Mouse (Mus musculus): Measurements from ENCODE around the gene Tspyl1.
"Not testable (repeated sequence)": the region's sequence is repeated elsewhere in the genome, so short reads cannot be mapped to it uniquely, and the experiment has no call there.

Gene Tspyl1

DNA sequence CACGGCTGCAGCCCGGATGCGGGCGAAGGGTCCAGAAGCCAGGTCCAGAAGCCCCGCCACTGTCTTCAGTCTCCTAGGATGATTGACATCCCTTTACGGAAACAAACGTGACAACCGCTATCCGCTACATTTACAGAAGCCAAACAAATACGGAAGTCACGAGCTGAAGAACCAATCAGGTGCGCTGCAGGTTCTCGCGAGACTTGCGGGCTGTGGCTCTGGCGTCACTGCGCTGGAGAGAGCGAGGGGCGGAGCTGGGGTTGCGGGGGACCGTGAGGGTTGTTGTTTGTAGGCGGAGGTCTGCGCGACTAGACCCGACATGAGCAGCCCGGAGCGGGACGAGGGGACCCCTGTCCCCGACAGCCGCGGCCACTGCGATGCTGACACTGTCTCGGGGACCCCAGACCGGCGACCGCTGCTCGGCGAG, at the start of gene Tspyl1:
Tspyl1 (plus strand) TSS at position 229 of the 427 bp plus-strand sequence.
- peak; percentile 97 for DNase-seq (ENCODE audit: low read depth, low spot score)

DNA sequence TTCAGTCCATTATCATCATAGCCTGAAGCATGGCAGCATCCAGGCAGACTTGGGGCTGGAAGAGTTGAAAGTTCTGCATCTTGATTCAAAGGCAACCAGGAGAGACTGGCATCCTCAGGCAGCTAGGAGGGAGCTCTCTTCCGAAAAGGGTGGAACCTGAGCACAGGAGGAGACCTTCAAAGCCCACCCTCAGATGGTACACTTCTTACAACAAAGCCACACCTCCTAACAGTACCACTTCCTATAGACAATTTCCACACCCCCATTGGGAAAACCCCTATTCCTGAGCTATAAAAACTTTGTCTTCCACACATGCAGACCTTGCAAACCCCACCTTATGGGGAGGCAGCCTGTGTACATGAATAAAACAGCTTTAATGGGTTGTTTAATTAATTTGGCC, 48.6 kb upstream of the Tspyl1 start:
- DNase-seq (ENCODE audit: low read depth, low spot score), result no peak

DNA sequence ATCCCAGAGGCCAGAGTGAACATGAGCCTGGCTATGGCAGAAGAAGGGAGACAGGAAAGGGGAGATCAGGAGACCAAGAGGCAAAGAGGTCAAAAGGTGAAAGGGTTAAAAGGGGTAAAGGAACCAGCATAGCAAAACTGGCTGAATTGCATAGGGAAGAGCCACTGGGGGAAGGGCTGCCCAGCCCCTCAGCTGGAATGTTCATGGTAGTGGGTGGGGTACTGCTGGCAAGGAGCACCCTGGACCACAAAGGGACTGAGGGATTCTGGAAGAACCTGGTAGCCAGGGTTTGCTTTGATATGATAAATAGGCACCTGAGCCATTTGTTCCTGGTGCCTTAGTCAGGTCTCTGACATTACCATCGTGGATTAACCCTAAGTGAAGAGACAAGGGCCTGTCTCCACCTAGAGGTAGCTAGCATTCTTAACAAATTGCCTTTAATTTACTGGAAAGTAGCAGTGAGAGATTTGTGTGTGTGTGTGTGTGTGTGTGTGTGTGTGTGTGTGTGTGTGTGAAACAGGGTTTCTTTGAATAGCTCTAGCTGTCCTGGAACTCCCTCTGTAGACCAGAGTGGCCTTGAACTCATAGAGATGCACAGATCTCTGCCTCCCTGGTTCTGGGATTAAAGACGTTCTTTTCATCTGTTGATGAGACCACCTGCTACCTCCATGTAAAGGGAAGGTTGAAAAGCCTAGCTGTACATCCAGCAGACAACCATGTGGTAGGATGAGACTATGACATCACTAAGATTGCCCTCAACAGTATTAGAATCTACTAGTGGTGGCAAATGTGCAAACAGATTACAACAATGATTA, 47.9 kb upstream of the Tspyl1 start:
- DNase-seq (ENCODE audit: low read depth, low spot score), result no peak

DNA sequence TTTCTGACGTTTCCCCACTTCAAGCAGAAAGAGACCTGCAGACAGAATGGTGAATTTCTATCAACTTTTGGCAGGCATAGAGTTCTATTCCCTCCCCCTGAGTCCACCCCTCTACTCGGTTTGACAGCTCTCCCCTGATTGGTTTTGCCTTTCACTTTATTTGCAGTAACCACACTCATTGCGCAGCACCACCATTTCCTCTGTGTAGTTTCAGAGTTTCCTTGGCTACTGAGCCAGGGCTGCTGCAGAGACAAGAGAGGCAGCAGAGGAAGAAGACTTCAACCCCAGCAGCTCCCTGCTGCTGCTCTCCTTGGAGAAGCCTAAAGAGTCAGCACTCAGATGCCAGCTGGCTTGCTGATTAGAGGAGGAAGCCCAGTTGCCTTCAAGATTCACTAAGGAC, 46.6 kb upstream of the Tspyl1 start:
- DNase-seq (ENCODE audit: low read depth, low spot score), result no peak

DNA sequence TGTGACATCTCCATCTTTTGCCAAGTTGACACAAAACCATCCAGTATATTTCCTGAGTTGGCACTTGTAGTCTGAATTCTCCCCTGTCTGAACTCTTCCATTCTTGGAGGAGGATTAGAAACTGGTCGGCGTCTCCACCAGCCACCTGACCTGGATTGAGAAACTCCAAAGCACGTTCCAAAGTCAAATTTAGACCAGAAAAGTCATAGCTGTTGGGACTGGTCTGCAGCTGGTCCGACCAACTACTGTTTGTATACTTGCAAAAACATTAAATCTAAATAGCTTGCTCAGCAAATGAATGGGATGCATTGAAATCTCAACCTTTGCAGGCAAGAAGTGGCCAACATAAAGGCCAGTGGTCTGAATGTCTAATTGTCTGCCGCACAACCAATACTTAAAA, 45.4 kb upstream of the Tspyl1 start:
- no peak for DNase-seq (ENCODE audit: low read depth, low spot score)

DNA sequence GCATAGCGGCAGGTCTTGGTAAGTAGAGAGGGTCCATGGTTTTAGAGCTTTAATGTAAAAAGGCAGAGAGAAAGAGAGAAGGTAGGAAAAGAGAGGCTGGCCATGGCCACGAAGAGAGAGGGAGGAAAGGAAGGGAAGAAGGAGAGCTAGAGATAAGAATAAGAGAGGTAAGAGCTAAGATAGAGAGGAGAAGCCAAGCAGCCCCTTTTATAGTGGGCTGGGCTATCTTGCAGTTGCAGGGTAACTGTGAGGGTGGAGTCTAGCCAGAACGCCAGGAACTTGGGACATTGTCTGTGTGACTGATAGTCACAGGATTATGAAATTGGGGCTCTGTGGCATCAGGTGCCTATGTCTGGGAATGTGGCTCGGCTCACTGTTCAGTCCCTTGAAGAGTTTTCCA, 43.5 kb upstream of the Tspyl1 start:
- no peak for DNase-seq (ENCODE audit: low read depth, low spot score)

DNA sequence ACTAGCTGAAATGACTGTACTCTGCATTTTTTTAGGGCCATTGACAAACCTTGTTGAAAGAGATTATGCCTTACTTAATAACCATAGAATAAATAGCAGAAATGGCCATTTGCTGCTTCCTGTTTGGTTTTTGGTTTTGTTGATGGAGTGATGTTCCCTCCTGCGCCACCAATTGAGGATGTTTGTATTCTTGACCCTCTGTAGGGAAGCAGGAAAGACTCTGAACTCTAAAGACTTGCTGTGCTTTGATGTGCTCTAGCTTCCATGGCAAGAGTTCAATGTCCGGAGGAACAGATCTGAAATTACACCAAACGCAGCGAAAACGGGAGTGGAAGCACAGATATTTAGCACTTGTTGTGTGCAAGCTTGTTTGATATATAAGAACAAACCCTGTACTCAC, 37.2 kb upstream of the Tspyl1 start:
- DNase-seq (ENCODE audit: low read depth, low spot score), result no peak

DNA sequence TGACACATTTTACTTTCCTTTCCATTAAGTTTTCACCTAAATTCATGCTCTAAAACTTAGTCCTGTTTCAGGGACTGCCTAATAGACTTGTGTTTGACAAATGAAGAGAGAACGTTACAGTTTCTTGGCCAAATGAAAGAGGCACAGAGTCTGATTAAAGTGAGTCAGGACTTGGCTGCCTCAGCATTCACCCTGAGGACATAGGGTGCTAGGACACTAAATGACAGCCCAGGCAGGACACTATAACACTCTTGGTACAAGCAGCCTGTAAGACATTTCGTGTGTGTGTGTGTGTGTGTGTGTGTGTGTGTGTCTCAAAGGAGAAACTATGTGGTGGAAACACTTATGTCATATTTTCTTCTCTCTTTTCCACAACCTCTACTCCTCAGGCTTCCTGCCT, 35.9 kb upstream of the Tspyl1 start:
- no peak for DNase-seq (ENCODE audit: low read depth, low spot score)

DNA sequence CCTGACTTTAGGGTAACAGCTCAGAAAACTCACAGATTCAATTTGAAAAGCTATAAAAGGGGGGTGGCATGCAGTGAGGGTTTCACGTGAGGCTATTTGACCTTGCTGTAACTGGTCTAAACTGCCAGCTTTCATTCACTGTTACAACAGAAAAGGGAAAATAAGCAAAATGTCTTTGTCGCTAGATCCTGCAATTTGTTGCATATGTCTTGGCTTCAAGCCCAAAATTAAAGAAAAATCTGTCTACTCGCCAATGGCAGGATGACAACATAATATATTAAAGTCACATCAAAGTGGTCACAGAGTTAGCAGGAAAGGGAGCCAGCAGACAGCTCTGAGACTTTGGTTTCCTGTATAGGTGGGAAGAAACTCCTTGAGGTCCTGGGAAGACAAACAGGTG, 34.2 kb upstream of the Tspyl1 start:
- DNase-seq (ENCODE audit: low read depth, low spot score), result no peak

DNA sequence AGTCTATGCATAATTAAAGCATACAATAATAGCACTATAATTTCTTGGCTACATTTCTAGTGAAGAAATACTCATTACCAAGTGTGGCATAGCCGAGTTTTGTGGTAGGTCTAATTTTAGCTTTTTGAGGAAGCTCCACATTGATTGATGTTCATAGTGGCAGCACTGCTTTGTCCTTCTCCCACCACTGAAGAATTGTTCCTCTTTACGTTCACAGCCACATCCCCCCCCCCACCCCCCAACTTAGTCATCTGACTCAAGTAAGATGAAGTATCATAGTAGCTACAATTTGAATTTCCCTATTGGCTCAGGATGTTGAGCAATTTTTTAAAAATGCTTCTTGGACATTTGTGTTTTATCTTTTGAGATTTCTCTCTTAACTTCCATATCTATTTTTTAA, 32.4 kb upstream of the Tspyl1 start:
- DNase-seq (ENCODE audit: low read depth, low spot score), result no peak

DNA sequence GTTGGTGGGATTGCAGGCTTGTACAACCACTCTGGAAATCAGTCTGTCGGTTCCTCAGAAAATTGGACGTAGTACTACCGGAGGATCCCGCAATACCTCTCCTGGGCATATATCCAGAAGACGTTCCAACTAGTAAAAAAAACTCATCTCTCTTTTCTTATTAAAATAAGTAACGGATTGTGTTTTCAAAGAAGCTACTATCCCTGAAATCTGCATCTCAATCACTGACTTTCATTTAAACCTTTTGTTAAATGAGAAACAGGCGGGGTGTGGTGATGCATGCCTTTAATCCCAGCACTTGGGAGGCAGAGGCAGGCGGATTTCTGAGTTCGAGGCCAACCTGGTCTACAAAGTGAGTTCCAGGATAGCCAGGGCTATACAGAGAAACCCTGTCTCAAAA, 29.2 kb upstream of the Tspyl1 start:
- not testable (repeated sequence) for DNase-seq (ENCODE audit: low read depth, low spot score)

DNA sequence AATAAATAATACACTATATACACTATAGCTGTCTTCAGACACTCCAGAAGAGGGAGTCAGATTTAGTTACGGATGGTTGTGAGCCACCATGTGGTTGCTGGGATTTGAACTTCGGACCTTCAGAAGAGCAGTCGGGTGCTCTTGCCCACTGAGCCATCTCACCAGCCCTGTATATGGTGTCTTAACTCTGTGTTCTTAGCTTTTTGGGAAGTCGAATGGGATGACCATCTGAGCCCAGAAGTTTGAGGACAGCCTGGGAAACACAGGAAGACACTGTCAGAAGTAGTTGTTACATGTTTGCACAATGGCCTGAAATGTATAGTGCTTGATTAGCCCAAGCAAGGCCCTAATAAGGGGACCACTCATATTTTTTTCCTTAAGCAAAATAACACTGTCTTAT, 16.9 kb upstream of the Tspyl1 start:
- no peak for DNase-seq (ENCODE audit: low read depth, low spot score)

DNA sequence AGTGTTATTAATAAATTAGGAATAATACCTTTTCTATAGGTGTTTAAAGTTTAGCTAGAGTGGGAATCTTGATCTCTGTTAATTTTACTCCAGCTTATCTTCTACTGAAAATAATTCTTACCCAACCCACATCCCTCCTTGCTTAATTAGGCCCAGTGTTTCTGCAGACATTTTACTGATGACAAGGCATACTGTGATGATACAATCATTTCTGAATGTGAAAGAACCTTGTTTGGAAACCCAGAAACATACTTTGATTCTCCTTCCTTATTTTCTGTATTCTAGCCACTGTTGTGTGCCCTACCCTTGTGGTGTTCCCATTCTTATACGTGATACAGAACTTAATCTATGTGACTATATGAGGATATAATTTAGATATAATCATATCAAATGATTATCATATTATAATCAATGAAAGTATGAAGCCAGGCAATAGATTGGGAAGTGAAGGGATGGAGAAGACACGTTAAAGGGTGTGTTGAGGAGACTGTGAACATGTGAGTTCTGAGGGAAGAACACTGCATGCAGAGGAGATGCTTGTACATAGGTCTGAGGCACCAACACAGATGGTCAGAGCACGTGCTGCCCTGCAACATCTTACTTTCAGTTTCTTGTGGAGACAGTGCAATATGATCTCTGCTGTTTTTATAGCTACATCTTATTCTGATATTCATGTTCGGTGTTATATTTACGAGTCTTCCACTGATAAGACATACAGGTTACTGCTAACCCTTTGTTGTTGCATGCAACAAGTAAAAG, 14.5 kb upstream of the Tspyl1 start:
- no peak for DNase-seq (ENCODE audit: low read depth, low spot score)

DNA sequence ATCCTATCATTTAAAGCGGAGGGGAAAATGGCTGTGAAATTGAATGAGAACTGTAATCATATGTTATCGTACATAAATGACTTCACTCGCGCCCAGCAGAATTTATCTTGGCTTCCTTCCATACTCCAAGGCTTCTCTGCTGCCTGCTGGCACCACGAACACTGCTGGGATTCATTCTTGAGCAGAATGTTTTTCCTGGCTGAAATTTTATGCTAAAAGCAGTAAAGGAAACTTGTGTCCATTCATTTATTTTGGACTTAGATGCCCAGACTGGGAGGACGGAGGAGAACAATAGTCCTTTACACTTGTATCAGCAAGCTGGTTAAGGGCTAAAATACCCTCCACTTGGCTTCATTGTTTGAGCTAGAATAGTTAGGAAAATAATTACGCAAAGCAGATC, 10.3 kb upstream of the Tspyl1 start:
- no peak for DNase-seq (ENCODE audit: low read depth, low spot score)

DNA sequence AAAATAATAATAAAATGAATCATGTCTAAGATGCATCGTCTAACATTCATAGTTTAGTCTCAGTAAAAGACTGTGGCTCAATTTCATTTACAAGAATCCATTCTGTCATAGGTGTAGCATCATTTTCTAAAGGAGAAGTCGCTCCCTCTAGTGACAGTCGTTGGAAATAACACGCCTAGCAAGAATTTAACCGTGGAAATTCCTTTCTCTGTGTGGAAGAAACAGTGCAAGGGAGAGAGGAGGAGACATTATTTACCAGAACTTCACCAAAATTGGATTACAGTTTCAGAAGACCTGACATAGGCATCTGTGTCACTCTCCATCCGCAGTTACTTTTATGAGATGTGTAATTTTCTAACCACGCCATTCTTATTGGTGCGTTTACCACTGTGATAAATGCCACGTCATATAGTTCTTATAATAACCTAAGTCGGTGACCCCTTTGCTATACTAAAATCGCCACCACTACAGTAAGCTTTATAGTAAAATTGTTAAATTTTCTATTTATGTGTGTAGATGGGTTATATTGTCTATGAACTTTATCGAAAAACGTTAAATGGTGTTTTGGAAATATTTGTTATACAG, 1.3 kb upstream of the Tspyl1 start:
- DNase-seq (ENCODE audit: low read depth, low spot score), result peak; percentile 74

DNA sequence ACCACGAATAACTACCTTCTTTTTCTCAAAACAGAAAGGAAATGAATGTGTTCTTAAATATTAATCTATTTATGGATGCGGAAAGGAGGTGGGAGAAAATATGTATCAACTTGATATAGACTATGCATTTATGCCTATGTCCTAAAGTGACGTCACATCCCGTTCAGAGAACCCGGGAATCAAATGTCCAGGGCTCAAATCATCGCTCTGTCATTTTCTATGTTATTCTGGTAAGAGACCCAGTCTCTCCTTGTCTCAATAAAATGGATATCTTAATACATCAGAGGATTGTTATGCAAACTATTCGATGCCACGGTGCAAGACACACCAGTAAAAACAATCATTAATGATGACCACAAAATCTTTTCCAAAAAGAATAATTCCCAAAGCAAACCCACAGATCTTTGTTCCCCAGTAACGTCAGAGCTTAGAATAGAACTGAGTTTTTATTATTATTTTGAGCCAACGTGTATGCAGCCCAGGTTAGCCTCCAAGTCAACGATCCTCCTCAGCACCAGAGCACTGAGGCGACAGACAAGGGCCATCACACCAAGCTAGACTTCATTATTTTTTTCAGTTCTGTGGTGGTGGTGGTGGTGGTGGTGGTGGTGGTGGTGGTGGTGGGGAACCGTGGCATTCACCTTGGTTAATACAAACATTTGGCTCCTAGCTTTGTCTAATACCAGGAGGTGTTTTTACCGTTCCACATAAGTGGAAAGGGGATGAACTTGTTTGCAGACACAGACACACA, 604 bp upstream of the Tspyl1 start:
- no peak for DNase-seq (ENCODE audit: low read depth, low spot score)

DNA sequence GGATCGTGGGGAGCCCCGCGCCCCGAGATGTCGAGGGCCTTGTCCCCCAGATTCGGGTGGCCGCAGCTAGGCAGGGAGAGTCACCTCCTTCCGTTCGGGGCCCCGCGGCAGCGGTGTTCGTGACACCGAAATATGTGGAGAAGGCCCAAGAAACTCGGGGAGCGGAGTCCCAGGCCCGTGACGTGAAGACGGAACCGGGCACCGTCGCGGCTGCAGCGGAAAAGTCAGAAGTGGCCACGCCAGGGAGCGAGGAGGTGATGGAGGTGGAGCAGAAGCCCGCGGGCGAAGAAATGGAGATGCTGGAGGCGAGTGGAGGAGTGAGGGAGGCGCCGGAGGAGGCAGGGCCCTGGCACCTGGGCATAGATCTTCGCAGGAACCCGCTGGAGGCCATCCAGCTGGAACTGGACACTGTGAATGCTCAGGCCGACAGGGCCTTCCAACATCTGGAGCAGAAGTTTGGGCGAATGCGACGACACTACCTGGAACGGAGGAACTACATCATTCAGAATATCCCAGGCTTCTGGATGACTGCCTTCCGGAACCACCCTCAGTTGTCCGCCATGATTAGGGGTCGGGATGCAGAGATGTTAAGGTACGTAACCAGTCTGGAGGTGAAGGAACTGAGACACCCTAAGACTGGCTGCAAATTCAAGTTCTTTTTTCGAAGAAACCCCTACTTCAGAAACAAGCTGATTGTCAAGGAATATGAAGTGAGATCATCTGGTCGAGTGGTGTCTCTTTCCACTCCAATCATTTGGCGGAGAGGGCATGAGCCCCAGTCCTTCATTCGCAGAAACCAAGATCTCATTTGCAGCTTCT, 639 bp downstream of the Tspyl1 start:
- no peak for DNase-seq (ENCODE audit: low read depth, low spot score)

DNA sequence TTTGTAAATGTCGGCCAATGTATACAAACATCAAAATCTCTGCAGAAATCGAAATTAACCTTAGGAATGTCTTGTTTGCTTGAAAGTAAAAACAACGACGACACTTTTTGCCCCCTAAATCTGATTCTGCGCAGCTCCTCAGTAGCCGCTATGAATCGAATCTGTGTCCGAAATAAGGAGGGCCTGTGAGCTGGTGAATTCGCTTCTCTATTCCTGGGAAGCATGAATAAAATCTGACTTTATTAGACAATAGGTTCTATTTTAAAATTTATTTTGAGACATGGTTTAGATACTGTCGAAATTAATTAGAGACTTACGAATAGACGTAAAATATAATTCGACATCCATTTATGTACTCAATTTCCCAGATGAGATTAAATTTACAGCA, 14.9 kb downstream of the Tspyl1 start:
- no peak for DNase-seq (ENCODE audit: low read depth, low spot score)

DNA sequence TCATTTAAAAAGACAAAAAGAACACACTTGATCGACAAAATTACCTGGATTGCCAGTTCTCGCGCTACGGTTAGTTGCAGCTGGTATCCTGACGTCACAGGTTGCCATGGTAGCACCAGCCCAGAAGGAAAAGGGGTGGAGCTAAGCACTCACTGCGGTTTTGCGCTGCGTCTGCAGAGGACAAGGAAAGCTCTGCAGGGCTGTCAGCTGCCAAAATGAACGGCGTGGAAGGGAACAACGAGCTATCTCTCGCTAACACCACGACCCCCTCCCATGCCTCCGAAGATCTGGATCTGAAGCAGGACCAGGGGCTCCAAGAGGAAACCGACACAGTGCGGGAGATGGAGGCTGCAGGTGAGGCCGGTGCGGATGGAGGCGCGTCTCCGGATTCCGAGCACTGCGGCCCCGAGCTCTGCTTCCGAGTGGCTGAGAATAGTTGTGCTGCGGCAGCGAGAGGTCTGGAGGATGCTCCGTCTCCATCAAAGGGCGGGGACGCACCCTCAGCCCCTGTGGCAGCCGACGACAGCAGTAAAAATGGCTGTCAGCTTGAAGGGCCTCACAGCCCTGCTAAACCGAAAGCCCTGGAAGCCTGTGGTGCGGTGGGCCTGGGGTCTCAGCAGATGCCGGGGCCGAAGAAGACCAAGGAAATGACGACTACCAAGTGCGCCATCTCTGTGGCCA, 15.4 kb downstream of the Tspyl1 start, which contains the start of gene Tspyl4:
Tspyl4 (plus strand) TSS at position 144 of the 681 bp plus-strand sequence.
- peak; percentile 97 for DNase-seq (ENCODE audit: low read depth, low spot score)

DNA sequence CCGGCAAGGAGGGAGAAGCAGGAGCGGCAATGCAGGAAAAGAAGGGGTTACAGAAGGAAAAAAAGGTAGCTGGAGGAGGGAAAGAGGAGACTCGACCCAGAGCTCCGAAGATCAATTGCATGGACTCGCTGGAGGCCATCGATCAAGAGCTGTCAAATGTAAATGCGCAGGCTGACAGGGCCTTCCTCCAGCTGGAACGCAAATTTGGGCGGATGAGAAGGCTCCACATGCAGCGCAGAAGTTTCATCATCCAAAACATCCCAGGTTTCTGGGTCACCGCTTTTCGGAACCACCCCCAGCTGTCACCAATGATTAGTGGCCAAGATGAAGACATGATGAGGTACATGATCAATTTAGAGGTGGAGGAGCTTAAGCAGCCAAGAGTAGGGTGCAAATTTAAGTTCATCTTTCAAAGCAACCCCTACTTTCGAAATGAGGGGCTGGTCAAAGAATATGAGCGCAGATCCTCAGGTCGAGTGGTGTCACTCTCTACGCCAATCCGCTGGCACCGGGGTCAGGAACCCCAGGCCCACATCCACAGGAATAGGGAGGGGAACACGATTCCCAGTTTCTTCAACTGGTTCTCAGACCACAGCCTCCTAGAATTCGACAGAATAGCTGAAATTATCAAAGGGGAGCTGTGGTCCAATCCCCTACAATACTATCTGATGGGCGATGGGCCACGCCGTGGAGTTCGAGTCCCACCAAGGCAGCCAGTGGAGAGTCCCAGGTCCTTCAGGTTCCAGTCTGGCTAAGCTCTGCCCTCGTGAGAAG, 16.2 kb downstream of the Tspyl1 start:
- no peak for DNase-seq (ENCODE audit: low read depth, low spot score)

Data from forelimb bud, embryonic 11.5 days (tissue).